ENCODE assay signal across 18 mouse cellular contexts in genomic region chr9:104316351-104316750, GRCm38 (mm10). TPM values are rescaled to one million over a fixed set of nuclear protein-coding genes. Genes with fewer than 3 reads are reported as not detected.
"Had no signal": no experiment of that assay in that cellular context is flagged by ENCODE, and none has a peak within 500 bp of the region (broad histone marks: within the 10 kb centered on the region; RNA-seq: fewer than 3 reads in every experiment).

No protein-coding gene starts in this region.

- ATAC-seq: liver, postnatal 0 days; lung, postnatal 0 days; midbrain, embryonic 13.5 days; midbrain, embryonic 15.5 days had no signal

- H3K27me3 ChIP-seq: lung, embryonic 15.5 days; midbrain, embryonic 13.5 days; midbrain, embryonic 15.5 days; neural tube, embryonic 12.5 days; stomach, embryonic 15.5 days had no signal

- DNase-seq: liver, postnatal 0 days; lung, adult 2 months; lung, postnatal 14 days; lung, postnatal 36 days; right cerebral cortex, postnatal 14 days; thymus, adult 18-20 months; thymus, postnatal 14 days; thymus, postnatal 36 days had no signal

- H3K9me3 ChIP-seq: lung, embryonic 15.5 days; megakaryocyte, embryonic 14.5 days; midbrain, embryonic 13.5 days; midbrain, embryonic 15.5 days; neural tube, embryonic 12.5 days; stomach, embryonic 15.5 days had no signal

- H3K4me2 ChIP-seq: lung, embryonic 15.5 days; midbrain, embryonic 11.5 days; midbrain, embryonic 13.5 days; midbrain, embryonic 15.5 days; neural tube, embryonic 12.5 days; stomach, embryonic 15.5 days had no signal

- H3K4me3 ChIP-seq: lung, embryonic 15.5 days; megakaryocyte, embryonic 14.5 days; midbrain, embryonic 13.5 days; midbrain, embryonic 15.5 days; neural tube, embryonic 12.5 days; stomach, embryonic 15.5 days had no signal

- H3K9ac ChIP-seq: liver, postnatal 0 days; lung, embryonic 15.5 days; midbrain, embryonic 13.5 days; midbrain, embryonic 15.5 days; neural tube, embryonic 12.5 days; stomach, embryonic 15.5 days had no signal

- H3K27ac ChIP-seq: lung, embryonic 15.5 days; macrophage; midbrain, embryonic 13.5 days; midbrain, embryonic 15.5 days; neural tube, embryonic 12.5 days; stomach, embryonic 15.5 days; stomach, postnatal 0 days had no signal

- H3K36me3 ChIP-seq: lung, embryonic 15.5 days; midbrain, embryonic 13.5 days; midbrain, embryonic 15.5 days; neural tube, embryonic 12.5 days; stomach, embryonic 15.5 days had no signal

- H3K4me1 ChIP-seq: lung, embryonic 15.5 days; midbrain, embryonic 13.5 days; midbrain, embryonic 15.5 days; neural tube, embryonic 12.5 days; stomach, embryonic 15.5 days had no signal

RNA-seq across cellular contexts. Expression of gene Acpp, which starts 21.2 kb away (rescaled TPM):
- polyA plus RNA-seq: neural tube, embryonic 12.5 days had no signal
